Comparison of ENCODE assay signal across 19 mouse cellular contexts in genomic region chr10:105797250-105797924, GRCm38 (mm10). TPM values are rescaled to one million over a fixed set of nuclear protein-coding genes. Genes with fewer than 3 reads are reported as not detected.
A peak's percentile ranks its signal among the peaks of the same experiment; 100 is the strongest.
DNase-seq lines count a peak whose midpoint lies in the region; ATAC-seq and TF ChIP-seq lines count a peak whose summit lies in the region.
"Had no signal": no experiment of that assay in that cellular context is flagged by ENCODE, and none has a peak within 500 bp of the region (broad histone marks: within the 10 kb centered on the region; RNA-seq: fewer than 3 reads in every experiment).

No protein-coding gene starts in this region.

- TF ChIP-seq EP300 in stomach, postnatal 0 days (optimal IDR thresholded peaks at IDR 0.05): no peak

- no peaks in the 10 kb centered on the region for H3K4me1 ChIP-seq in forebrain, embryonic 14.5 days (ENCODE audit: control insufficient read depth, insufficient read depth, low read length)
- no peaks in the 10 kb centered on the region for H3K4me1 ChIP-seq in forebrain, embryonic 12.5 days
- no peaks in the 10 kb centered on the region for H3K4me1 ChIP-seq in lung, embryonic 14.5 days (ENCODE audit: insufficient read depth)
- no peaks in the 10 kb centered on the region for H3K4me1 ChIP-seq in stomach, postnatal 0 days (replicated peaks; ENCODE audit: control insufficient read depth, insufficient read depth)
- H3K4me1 ChIP-seq: embryonic facial prominence, embryonic 10.5 days had no signal

- H3K27ac ChIP-seq in forebrain, embryonic 14.5 days (ENCODE audit: low read depth, low read length): no peak overlapping the region
- H3K27ac ChIP-seq in forebrain, embryonic 12.5 days: no peak overlapping the region
- no peak overlapping the region for H3K27ac ChIP-seq in lung, embryonic 14.5 days (ENCODE audit: low read depth)
- H3K27ac ChIP-seq in stomach, postnatal 0 days (replicated peaks): no peak overlapping the region
- H3K27ac ChIP-seq: embryonic facial prominence, embryonic 10.5 days; hindbrain, postnatal 0 days; kidney, postnatal 0 days; left cerebral cortex, adult 2 months; liver, embryonic 14.5 days had no signal

- H3K4me3 ChIP-seq in forebrain, embryonic 14.5 days (ENCODE audit: low read depth, low read length): no peak overlapping the region
- no peak overlapping the region for H3K4me3 ChIP-seq in forebrain, embryonic 12.5 days (replicated peaks)
- H3K4me3 ChIP-seq in lung, embryonic 14.5 days (ENCODE audit: low read depth, low read length): no peak overlapping the region
- H3K4me3 ChIP-seq in stomach, postnatal 0 days (ENCODE audit: low read depth, low read length): no peak overlapping the region
- H3K4me3 ChIP-seq: embryonic facial prominence, embryonic 10.5 days; left cerebral cortex, adult 2 months had no signal

- 0 out of 2 replicates have a peak, but pooled peaks have one; percentile 23 for ATAC-seq in forebrain, embryonic 14.5 days
- no peak for ATAC-seq in forebrain, embryonic 12.5 days (ENCODE audit: low FRiP score)
- peak; percentile 68 for ATAC-seq in lung, embryonic 14.5 days (ENCODE audit: insufficient read depth)
- ATAC-seq in stomach, postnatal 0 days (ENCODE audit: low FRiP score, low TSS enrichment): peak; percentile 26; the same call in 1 of the 2 replicates
- ATAC-seq: hindbrain, postnatal 0 days had no signal

- H3K27me3 ChIP-seq in forebrain, embryonic 14.5 days (replicated peaks; ENCODE audit: control insufficient read depth, insufficient read depth, low read length): no peaks in the 10 kb centered on the region
- H3K27me3 ChIP-seq in forebrain, embryonic 12.5 days: no peaks in the 10 kb centered on the region
- H3K27me3 ChIP-seq in lung, embryonic 14.5 days (ENCODE audit: insufficient read depth, low read length): no peaks in the 10 kb centered on the region
- no peaks in the 10 kb centered on the region for H3K27me3 ChIP-seq in stomach, postnatal 0 days (ENCODE audit: control insufficient read depth, insufficient read depth, low read length)

- H3K9me3 ChIP-seq in forebrain, embryonic 14.5 days (replicated peaks; ENCODE audit: control insufficient read depth, low read length): no peaks in the 10 kb centered on the region
- H3K9me3 ChIP-seq in forebrain, embryonic 12.5 days: no peaks in the 10 kb centered on the region
- H3K9me3 ChIP-seq in lung, embryonic 14.5 days (ENCODE audit: low read depth, low read length): no peaks in the 10 kb centered on the region
- no peaks in the 10 kb centered on the region for H3K9me3 ChIP-seq in stomach, postnatal 0 days (ENCODE audit: control insufficient read depth, low read length)
- H3K9me3 ChIP-seq: embryonic facial prominence, embryonic 10.5 days had no signal

- H3K9ac ChIP-seq in forebrain, embryonic 14.5 days (ENCODE audit: low read length): no peak overlapping the region
- H3K9ac ChIP-seq in forebrain, embryonic 12.5 days: no peak overlapping the region
- no peak overlapping the region for H3K9ac ChIP-seq in lung, embryonic 14.5 days
- H3K9ac ChIP-seq in stomach, postnatal 0 days (ENCODE audit: low read length): no peak overlapping the region
- H3K9ac ChIP-seq: liver, embryonic 14.5 days had no signal

- TF ChIP-seq CTCF in lung, embryonic 14.5 days (IDR thresholded peaks at IDR 0.05; ENCODE audit: low read depth): no peak
- TF ChIP-seq CTCF in stomach, postnatal 0 days (IDR thresholded peaks at IDR 0.05; ENCODE audit: low read depth): no peak

- H3K36me3 ChIP-seq in forebrain, embryonic 14.5 days (ENCODE audit: control insufficient read depth, insufficient read depth, low read length): peaks cover 3% of the 10 kb centered on the region; the same call in 1 of the 2 replicates
- 0 out of 2 replicates have a peak, but pooled peaks cover 4% of the 10 kb centered on the region for H3K36me3 ChIP-seq in forebrain, embryonic 12.5 days (replicated peaks)
- no peaks in the 10 kb centered on the region for H3K36me3 ChIP-seq in lung, embryonic 14.5 days (ENCODE audit: insufficient read depth)
- H3K36me3 ChIP-seq in stomach, postnatal 0 days (ENCODE audit: control insufficient read depth, insufficient read depth, low read length): no peaks in the 10 kb centered on the region

- no peak overlapping the region for H3K4me2 ChIP-seq in forebrain, embryonic 14.5 days (ENCODE audit: low read length)
- no peak overlapping the region for H3K4me2 ChIP-seq in forebrain, embryonic 12.5 days
- no peak overlapping the region for H3K4me2 ChIP-seq in lung, embryonic 14.5 days
- H3K4me2 ChIP-seq in stomach, postnatal 0 days (replicated peaks; ENCODE audit: low read depth): no peak overlapping the region
- H3K4me2 ChIP-seq: midbrain, embryonic 11.5 days had no signal

- DNase-seq in forebrain, embryonic 14.5 days (ENCODE audit: low spot score): peak; percentile 35
- peak; percentile 82 for DNase-seq in lung, embryonic 14.5 days
- no peak for DNase-seq in lung, adult 18-20 months
- DNase-seq in lung, postnatal 14 days: peak; percentile 21
- no peak for DNase-seq in stomach, postnatal 0 days (ENCODE audit: low spot score)
- no peak for DNase-seq in kidney, postnatal 10 days
- DNase-seq in cerebellum, postnatal 25 days: no peak
- DNase-seq: adrenal gland, postnatal 14 days; cerebellum, adult 9-10 months; gastrocnemius, postnatal 36 days; kidney, adult 18-20 months; thymus, postnatal 14 days had no signal

- WGBS in forebrain, embryonic 14.5 days: 77% methylated on average over 8 of the region's 8 CpGs
- WGBS in forebrain, embryonic 12.5 days: 87% methylated on average over 8 of the region's 8 CpGs
- 31% methylated on average over 8 of the region's 8 CpGs for WGBS in lung, embryonic 14.5 days
- WGBS in stomach, postnatal 0 days: 59% methylated on average over 8 of the region's 8 CpGs

RNA-seq across cellular contexts. Expression of gene Ccdc59, which starts 43.5 kb away (rescaled TPM):
- 47.4 and 52.5 TPM in 2 replicates for polyA plus RNA-seq in forebrain, embryonic 14.5 days (2014; fragmentation: Nextera tagmentation; extraction: Ambion mirVana)
- polyA plus RNA-seq in forebrain, embryonic 12.5 days (2016; fragmentation: Nextera tagmentation; extraction: Ambion mirVana): 52.6 and 59.8 TPM in 2 replicates
- 52.4 and 59.2 TPM in 2 replicates for polyA plus RNA-seq in lung, embryonic 14.5 days (2014; fragmentation: Nextera tagmentation; extraction: Ambion mirVana)
- 37.3 and 38.5 TPM in 2 replicates for polyA plus RNA-seq in stomach, postnatal 0 days (2015; fragmentation: Nextera tagmentation; extraction: Ambion mirVana)

RNA-seq across cellular contexts. Expression of gene Mettl25, which starts 43.8 kb away (rescaled TPM):
- 14.5 and 16.1 TPM in 2 replicates for polyA plus RNA-seq in forebrain, embryonic 14.5 days (2014; fragmentation: Nextera tagmentation; extraction: Ambion mirVana)
- polyA plus RNA-seq in forebrain, embryonic 12.5 days (2016; fragmentation: Nextera tagmentation; extraction: Ambion mirVana): 14.7 and 16.2 TPM in 2 replicates
- 14.1 and 14.6 TPM in 2 replicates for polyA plus RNA-seq in lung, embryonic 14.5 days (2014; fragmentation: Nextera tagmentation; extraction: Ambion mirVana)
- 7.1 and 7.5 TPM in 2 replicates for polyA plus RNA-seq in stomach, postnatal 0 days (2015; fragmentation: Nextera tagmentation; extraction: Ambion mirVana)

Comparison
In these comparisons a context has a peak if more than half of its experiments do, and no peak if none do; other contexts are left out.
1. DNase-seq: peak in forebrain, embryonic 14.5 days (single experiment), lung, embryonic 14.5 days (single experiment) and lung, postnatal 14 days (single experiment); none in lung, adult 18-20 months (0 of 2), stomach, postnatal 0 days (single experiment), kidney, postnatal 10 days (single experiment) and cerebellum, postnatal 25 days (0 of 2).